Mouse (Mus musculus) urinary bladder, postnatal 25 days (tissue): ENCODE data around the gene Rad54l2.

ENCODE experiments used
- DNase-seq: peaks from one replicate; pipeline ENCODE4 v3.0.0; 2022; ENCODE audit warnings: low spot score

Rad54l2 gene

DNA sequence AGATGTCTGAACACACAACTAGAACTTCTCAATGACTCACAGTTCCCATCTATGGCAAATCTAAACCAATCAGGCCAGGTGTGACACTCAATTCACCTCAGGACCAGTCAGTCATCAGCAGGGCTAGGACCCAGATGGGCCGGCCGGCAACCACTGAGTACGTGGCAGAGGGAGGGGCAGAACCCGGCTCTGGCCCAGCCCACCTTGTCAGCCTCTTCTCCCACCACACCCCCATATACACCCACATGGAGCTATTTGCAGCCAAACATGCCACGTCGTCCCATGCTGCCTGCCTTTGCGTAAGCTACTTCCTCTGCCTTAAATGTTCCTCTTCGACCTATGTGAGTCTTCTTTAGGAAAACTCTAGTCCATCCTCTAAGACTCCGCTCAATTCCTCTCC, 113.0 kb downstream of the Rad54l2 start:
- DNase-seq = no peak

DNA sequence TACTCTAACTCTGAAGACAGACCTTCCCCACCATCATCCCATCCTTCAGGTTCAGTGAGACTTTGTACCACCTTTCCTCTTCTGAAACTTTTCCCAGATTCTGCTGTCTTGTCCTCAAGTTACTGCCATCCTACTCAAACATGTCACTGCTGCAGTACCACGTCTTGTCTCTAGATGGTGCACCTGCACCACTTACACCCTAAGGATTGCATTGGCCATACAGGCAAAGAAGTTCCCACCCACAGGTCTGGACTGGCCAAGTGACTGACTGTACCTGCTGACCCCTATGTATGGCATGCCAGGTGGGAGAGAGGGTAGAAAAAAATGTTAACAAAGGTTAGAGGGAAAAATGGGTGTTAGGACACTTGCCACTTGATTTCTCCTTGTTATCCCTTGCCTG, 113.5 kb downstream of the Rad54l2 start:
- DNase-seq = peak; percentile 73

DNA sequence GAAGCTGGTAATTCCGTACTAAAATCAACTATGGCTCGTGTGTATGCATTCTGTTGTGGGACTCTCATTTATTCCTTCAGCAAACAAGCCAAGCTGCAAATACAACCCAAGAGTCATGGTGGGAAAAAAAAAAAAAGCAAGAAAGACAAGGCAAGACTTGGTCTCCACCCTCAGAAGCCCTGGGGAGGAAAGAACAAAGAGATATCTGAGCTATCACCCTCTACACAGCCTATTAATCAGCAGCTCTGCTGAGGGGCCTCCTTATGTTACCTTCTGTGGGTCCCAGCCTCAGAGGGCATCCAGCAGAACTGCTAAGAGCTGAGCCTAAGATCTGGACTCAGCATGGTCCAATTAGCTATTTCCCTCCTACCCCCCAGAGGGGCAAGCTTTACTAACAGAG, 115.1 kb downstream of the Rad54l2 start:
- DNase-seq = no peak

DNA sequence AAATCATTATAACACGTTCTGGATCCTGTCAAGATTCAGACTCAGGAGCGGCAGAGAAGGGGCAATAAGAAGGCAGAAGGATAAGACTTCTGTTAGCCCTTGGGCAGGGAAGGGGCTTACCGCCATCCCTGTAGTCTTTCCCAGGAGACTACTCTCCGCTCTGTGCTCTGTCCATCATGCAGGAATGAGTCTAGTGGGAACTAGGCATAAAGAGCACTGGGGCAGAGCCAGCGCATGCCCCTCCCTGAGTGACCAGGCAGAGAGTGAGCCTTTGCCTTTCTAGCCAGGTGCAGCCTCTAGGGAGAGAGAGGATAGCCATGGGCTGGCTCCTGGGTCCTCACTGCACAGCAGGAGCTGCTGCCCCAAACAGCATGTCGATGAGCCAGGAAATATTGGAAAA, 124.1 kb downstream of the Rad54l2 start:
- no peak for DNase-seq

DNA sequence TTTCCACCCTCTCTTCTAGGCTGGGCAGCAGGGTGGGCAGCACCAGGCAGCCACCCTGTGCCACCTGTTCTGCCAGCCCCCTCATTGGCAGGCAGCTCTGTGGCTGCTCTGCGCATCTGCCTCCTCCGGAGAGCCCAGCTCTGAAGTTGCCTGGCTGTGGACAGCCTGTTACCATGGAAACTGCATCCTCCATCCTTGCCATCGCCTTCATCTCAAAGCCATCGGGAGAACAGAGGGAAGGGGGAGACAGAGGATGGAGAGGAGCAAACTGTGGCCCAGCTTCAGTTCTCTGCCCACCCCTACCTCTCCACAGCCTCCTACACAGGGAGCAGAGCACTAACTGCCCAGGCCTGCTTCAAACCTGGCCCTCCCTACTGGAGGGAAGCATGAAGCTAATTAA, 124.6 kb downstream of the Rad54l2 start:
- DNase-seq = no peak

DNA sequence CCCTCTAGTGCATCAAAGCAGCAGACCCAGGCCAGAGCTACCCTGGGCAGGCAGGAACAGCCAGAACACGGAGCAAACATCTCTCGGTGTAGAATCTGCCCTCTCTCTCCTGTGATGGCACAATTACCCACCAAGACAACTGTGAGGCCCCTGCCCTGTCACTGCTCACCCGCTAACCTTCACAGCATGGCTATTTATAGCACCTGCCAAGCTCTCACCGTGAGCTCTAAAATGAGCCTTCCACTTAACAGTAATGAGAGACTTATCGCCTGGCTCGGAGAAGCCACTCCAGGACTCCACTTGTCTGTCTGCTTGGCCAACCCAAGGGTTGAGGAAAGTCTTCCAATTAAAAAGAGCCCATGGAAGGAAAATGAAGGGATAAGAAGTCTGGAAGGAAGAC, 125.8 kb downstream of the Rad54l2 start:
- no peak for DNase-seq

DNA sequence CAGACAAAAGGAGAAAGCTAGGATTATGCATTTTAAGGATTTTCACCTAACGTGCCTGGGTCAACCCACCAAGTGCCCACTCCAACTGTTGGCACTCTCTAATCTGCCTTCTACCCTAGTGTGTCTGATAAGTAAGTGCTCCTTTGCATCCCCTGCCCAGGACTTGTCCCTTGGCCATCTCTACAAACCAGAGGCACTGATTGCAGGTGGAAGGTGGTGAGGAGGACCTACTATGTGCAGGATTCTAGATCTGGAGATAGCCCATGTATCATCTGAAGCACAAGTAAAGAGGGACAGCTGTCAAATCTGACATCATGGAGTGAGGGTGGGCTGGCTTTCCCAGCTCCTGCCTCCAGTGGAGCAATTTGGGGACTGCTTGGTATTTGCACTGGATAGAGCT, 129.1 kb downstream of the Rad54l2 start:
- DNase-seq = no peak

DNA sequence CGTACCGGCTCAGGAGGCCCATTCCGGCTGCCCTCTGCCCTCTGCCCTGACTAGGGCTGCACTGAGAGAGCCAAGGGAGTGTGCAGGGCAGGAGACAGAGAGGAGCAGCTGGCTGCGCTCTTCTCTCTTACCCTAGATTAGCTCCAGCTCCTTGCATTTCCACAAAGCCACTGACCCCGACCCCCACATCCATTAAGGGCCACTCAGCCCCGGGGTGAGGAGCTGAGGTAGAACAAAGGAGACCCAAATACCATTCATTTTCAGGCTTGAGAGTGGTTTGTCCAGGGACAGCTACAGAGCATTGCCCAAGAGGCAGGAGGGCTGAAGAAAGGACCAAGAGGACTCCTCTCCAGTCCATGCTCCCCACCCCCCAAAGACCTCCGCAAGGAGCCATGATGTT, 129.6 kb downstream of the Rad54l2 start:
- DNase-seq = no peak

DNA sequence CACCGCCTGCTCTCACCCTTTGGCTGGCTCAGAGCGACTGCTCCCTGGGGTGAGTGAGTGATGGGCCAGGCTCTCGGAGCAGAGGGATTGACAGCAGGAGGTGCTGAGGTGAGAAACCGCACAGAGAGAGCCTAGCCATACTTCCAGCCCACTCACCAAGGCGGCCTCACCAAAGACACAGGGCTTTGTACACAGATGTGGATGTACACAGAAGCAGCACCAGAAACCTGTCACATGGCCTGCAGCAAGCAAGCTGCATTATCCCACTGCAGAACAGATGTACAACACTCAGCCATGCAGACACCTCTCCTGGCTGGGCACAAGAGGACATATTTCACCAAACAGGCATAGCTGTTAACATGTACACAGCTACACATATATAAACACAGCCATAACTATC, 131.4 kb downstream of the Rad54l2 start:
- no peak for DNase-seq

DNA sequence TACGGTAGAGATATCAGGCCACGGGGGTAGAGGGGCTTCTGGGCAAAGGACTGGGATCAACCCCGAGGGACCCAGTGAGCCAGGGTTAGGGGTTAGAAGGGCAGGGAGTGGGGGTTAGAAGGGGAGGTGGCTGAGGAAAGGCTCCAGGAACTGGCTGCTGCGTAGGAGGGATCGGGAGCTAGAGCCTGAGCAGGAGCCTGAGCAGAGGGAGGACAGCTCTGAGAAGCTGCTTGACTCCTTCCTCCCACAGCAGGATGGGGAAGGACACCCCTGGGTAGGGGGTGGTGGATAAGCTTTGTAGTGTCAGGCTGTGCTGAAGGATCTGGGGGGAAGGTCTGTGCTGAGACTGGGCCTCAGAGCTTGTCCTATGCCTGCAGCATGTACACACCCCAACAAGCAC, 132.2 kb downstream of the Rad54l2 start:
- DNase-seq = no peak

DNA sequence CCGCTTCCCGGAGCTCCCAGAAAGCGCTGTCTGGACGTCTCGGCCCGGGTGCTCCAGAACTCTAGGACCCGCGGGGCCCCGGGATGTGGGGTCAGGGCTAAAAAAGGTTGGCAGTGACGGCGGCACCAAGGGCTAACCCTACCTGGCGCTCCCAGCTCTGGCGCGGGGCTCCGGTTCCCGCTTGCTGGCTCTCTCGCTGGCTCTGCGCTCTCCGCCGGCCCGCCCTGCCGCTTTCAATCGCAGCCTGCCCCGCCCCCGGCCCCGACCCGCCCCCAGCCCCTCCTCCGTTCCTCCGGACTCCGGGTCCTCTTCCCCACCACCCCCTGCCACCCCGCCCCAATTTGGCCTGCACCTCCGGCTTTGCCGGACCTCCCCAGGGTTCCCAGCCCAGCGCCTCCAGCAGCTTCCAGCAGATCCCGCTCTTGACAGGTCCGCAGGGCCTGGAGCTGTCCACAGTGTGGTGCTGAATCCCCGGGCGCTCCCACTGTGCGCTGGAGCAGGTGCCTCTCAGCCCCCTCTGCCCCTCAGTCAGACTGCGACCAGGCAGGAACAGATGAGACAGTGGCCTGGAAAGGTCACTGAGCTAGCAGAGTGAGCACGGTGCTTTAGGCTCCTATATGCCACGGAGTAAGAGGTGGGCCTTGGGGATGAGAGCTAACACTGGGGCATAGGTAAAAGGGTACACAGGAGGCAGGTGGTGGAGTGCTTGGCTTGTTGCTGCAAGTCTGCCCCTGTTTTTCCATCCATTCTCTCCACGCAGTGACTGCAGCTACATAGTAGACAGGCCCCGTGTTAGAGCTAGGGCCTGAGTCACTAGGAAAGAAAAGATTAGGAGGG, 132.9 kb downstream of the Rad54l2 start, which contains the start of gene Grm2:
Grm2 (minus strand) TSS at position 199 of the 837 bp plus-strand sequence.
- peak; percentile 72 for DNase-seq

DNA sequence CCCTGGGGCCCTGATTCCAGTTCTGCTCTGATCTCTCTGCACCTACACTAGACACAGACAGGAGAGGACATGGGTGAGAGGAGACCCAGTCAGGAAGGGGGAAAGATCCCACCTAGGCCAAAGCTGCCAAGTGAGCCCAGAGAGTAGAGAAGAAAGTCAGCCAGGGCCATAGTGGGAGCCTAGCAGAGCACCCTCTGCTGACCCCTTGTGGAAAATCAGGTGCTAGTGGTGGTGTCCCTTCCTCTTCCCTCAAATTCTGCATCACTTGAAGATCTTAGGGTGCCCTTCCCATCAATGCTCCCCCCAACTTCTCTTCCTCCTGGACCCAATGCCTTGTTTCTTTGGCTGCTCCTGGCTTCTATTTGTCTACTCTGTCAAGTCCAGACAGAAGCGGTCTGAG, 136.3 kb downstream of the Rad54l2 start:
- DNase-seq = no peak

DNA sequence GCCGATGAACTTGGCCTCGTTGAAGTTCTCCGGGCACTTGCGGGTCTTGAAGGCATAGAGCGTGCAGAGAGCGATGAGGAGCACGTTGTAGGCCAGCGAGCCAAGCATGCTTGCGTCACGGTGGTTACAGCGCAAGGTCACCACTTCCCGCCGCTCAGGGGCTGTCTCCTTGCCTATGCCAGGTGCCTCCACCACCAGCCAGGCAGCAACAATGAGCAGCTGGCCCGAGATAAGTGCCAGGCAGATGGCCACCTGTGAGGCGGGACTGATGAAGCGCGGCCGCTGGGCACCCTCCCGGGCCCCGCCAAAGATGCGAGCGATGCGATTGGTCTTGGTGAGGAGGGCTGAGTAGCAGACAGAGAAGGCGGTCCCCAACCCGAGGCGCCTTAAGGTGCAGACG, 141.8 kb downstream of the Rad54l2 start:
- DNase-seq = no peak

DNA sequence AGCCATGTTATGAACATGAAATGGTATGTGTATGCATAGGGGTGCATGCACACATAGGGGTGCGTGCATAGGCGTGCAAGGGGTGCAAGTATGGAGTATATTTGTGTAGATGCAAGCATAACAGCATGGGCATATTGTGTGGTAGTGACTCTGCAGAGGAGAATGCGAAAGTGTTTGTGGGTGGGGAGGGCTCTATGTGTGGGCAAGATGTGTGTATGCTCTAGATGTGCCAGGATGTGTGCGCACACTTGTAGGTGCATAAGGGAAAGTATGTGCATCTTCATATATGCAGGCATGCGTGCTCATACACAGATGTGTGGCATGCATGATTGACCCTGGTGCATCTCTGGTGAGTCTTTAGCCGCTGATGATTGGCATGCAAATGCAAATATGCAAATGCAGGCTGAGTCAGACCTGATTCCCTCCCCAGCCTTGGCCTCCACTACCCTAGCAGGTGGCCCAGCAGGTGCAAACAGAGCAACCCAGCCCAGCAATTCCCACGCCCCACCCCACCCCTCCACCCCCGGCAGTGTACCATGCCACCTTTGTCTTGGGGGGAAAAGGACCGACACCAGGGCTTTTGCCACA, 143.2 kb downstream of the Rad54l2 start:
- no peak for DNase-seq

DNA sequence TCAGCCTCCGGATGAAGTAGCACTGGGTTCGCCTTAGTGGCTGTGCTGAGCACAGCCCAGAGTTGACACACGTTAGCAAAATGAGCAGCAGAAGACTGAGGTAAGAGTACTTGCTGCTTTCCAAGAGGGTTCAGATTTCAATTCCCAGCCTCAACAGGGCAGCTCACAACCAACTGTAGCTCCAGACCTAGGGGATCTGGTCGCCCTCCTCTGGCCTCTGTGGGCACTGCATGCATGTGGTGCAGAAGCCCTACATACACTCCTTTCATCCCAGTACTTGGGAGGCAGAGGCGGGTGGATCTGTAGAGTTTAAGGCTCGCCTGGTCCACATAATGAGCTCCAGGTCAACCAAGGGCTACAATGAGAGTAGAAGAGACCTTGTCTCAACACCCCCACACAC, 145.2 kb downstream of the Rad54l2 start:
- DNase-seq = no peak

DNA sequence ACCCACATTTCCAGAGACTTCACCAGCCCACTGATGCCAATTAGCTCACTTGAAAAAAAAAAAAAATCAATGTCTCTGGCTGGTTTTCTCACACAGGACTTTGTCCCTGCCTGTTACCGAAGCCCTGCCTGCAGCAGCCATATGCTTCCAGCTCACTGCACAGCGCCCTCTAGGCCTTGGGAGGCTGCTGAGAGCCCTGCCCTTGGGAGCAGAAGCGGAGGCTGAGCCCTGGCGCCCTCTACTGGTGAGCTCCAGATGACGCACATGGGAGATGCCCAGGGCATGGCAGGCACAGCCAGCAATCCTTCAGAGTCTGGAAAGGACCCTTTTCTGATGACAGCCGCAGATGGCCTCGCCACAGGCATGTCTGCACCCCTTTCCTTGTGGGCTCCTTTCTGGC, 145.9 kb downstream of the Rad54l2 start:
- peak; percentile 49 for DNase-seq

DNA sequence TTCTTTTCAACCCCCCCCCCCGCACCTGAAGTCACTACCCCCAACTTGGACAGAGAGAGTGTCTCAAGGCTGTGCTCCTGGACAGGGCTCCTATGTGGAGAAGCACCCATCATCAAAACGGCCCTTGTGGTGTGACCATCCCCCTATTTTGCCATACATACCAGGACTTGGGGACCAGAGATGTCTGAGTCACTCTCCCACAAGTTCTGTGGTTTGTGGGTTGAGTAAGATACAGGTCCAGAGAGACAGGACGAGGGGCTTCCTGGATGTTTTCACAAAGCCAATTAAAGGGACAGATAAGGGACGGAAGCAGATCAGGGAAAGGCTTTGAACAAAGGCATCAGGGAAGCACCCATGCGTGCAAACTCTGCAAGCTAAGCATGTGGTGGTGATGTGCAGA, 147.6 kb downstream of the Rad54l2 start:
- no peak for DNase-seq

DNA sequence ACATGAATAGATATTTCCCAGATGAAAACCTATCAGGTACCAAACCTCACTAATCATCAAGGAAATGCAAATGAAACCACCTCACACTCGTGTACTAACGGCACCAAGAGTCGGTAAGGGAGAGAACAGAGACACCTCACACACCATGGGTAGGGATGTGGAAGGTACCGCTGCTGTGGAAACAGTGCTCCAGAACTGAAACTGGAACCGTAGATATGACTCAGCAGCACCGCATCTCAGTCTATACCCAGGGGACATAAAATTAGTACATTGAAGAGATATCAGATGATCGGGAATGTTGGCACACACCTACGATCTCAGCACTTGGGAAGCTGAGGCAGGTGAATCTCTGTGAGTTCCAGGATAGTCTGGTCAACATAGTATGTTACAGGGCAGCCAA, 150.8 kb downstream of the Rad54l2 start:
- DNase-seq = no peak
